Mouse (Mus musculus): Measurements from ENCODE around the gene Olfr1424.
"Not testable (repeated sequence)": the region's sequence is repeated elsewhere in the genome, so short reads cannot be mapped to it uniquely, and the experiment has no call there.

Olfr1424 gene

DNA sequence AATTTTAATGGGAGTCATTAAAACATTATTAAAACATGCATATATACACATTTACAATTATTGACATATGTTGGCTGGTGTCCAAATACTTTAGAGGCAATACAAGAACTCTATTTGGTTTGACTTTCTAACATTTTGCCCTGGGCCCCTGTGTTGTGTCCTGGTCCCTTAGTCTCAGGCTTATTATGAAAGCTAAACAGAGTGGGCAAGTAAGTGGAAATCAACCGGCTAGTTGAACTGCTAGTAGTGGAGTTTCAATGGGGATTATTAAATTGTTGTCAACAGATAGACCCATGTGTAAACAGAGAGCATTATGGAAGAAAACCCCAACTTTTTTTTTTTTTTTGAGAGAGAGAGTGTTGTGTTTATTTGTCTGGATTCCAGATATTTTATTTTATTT, at the start of gene Olfr1424:
Gene Olfr1424 (minus strand): TSS at position 101 of the 400 bp plus-strand sequence.
- DNase-seq (ENCODE audit: low read depth, low spot score) = not testable (repeated sequence)

DNA sequence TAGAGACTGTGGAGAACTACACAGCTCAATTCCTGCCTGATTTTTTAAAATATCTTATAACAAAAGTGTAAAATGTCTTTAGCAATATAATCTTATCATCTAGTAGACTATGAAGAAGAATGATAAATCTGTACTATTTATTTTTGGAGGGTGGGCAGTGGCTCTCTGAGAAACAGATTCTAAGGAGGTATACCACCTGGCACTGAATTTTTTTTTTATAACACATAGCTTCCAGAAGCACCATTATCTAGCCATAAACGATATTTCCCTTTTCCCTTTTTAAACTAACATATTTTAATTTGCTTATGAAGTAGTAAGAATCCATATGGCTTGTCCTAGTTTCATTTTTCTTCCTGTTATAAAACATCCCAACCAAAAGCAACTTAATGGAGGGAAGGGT, 42.1 kb upstream of the Olfr1424 start:
- no peak for DNase-seq (ENCODE audit: low read depth, low spot score)

GRCm38 (mm10) chr19:12103234-12103633, 40.8 kb upstream of the Olfr1424 start, which contains the start of gene Olfr1427:
Gene Olfr1427 (minus strand): TSS chr19:12103334.
- no peak for DNase-seq (ENCODE audit: low read depth, low spot score)

DNA sequence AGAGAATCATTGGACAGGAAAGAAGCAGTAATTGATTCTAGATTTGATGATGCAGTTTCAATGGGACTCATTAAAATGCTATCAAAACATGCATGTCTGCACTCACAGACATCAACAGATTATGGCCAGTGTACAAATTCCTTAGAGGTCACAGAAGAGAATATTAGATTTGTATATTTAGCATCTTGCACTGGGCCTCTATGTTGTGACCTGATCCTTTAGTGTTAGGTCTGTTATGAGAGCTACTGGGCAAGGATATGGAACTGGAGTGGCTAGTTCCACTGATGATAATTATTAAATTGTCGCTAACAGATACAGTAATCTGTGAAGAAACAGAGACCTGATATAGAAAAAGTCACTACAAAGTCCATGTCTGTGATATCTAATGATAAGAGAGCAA, 29.4 kb upstream of the Olfr1424 start, which contains the start of gene Olfr1426:
Gene Olfr1426 (minus strand): TSS at position 101 of the 400 bp plus-strand sequence.
- no peak for DNase-seq (ENCODE audit: low read depth, low spot score)

- not testable (repeated sequence) for DNase-seq (ENCODE audit: low read depth, low spot score)
Observed at GRCm38 (mm10) chr19:12077631-12078030, 15.1 kb upstream of the Olfr1424 start, which contains the start of gene Olfr1425. Gene Olfr1425 (minus strand): TSS chr19:12077731.

DNA sequence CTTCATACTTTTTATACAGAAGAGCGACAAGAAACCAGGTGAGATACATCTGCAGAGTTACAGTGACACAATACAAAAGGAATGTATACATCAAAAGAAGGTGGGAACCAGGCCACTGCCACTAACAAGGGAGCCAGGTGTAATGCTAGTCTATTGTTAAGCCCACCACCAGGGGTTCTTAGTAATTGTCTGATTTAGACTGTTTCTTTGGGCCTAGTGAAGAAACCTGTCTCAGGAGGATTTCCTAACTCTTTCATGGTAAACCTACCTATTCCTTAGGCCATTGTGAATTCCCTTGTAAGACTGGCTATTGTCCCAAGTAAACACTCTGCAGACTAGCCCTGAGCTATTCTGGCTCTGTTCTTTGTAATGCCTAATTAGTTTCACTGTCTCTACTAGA, 7.1 kb upstream of the Olfr1424 start:
- not testable (repeated sequence) for DNase-seq (ENCODE audit: low read depth, low spot score)

- DNase-seq (ENCODE audit: low read depth, low spot score) = not testable (repeated sequence)
Observed at GRCm38 (mm10) chr19:12067806-12068205, 5.3 kb upstream of the Olfr1424 start.

DNA sequence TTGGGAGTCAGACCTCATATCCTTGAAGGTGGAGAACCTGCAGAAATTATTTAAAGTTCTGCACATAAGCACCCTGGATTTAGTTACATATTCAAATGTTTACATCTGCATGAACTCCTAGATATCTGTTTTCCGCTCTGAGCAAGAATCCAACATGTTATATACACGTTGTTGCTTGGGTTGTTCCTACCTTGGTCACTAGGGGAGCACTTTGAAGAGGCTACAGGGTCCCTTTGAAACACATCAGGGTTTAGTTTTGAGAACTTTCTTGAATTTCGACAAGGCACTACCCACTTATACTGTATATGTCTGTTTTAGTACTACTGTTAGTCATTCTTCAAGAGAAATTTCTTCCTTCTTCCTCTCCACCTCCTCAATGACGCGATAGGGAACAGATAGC, 19.3 kb downstream of the Olfr1424 start:
- DNase-seq (ENCODE audit: low read depth, low spot score) = no peak

GRCm38 (mm10) chr19:12041217-12041616, 21.3 kb downstream of the Olfr1424 start, which contains the start of gene Olfr1423:
Gene Olfr1423 (minus strand): TSS chr19:12041317.
- DNase-seq (ENCODE audit: low read depth, low spot score) = no peak

DNA sequence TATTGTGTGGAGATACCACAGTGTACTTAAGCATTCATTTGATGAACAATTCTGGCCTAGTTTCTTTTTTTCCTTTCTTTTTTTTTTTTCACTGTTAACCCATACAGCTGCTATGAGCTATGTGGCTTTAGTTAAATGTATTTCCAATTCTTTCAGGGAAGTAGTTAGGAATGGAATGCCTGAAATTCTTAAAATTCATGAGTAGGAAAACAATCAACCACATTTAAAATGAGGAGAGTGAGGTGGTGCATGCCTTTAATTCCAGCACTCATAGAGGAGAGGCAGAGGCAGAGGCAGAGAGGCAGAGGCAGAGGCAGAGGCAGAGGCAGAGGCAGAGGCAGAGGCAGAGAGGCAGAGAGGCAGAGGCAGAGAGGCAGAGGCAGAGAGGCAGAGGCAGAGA, 24.8 kb downstream of the Olfr1424 start:
- no peak for DNase-seq (ENCODE audit: low read depth, low spot score)

DNA sequence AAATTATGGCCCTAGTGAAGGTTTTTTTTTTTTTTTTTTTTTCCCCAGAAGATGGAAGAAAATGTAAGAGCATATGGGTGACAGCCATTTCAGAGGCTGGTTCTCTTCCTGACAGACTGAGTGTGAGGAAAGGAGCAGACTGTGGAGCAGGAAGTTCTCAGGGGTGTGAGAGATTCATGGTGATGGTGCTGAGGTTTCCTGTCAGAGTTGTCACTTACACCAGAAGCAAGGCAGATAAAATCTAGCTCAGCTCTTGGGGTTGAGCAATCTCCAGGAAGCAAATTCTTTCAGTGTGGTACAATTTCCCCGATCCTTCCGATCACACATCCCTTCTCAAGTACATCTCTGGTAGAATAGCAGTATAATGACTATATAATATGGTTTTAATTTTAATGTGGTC, 35.9 kb downstream of the Olfr1424 start:
- DNase-seq (ENCODE audit: low read depth, low spot score) = no peak

GRCm38 (mm10) chr19:12025333-12025732, 37.1 kb downstream of the Olfr1424 start:
- no peak for DNase-seq (ENCODE audit: low read depth, low spot score)

DNA sequence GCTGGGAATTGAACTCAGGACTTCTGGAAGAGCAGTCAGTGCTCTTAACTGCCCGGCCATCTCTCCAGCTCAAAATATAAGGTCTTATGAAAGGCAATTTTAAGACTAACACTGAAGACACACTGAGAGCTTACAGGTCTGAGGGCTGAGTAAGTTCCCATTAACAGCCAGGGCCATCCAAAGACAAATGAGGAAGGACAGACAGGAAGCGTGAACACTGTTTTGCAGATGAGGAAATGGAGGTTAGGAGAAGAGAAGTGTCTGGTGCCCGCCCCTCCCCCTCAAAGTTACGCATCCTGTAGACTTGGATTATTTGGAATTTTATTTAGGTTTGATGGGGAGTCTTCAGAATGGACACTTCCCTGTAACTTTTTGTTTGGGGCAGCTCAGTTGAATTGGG, 38.3 kb downstream of the Olfr1424 start:
- no peak for DNase-seq (ENCODE audit: low read depth, low spot score)

DNA sequence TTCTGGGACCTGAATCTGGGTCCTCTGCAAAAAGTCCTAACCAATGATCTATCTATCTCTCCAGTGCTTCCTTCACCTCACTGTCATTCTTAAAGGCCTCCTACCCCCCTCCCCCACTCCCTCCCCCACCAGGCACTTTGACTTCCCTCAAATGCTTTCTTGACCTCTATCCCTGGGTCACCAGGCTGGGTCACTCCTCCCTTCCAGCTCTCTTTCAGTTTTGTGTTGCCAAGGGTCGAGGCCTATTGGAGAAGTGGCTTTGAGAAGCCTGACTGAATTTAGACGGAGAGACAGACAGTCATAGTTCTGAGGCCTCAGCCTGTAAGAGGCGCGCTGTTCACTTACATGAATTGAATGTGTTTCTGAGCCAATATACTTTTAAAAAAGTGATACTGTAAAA, 46.3 kb downstream of the Olfr1424 start:
- no peak for DNase-seq (ENCODE audit: low read depth, low spot score)

DNA sequence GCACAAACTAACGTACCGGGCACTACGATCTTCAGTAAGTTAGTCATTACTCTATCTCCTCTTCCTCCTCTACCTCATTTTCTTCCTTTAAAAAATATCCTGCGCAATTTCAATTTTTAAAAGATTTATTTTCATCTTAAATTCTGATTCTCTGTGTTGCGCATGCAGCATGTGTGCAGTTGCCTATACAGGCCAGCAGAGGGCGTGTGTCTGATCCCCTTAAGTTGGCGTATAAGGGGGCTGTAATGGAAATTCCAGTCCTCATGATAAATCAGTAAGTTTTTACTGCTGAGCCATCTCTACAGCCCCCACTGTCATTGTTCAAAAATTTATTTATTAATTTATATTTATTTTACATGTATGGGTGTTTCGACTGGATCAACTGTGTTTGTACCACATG, 46.8 kb downstream of the Olfr1424 start:
- DNase-seq (ENCODE audit: low read depth, low spot score) = peak; percentile 43

- DNase-seq (ENCODE audit: low read depth, low spot score) = peak; percentile 74
Observed at GRCm38 (mm10) chr19:12013228-12013627, 49.3 kb downstream of the Olfr1424 start.

DNA sequence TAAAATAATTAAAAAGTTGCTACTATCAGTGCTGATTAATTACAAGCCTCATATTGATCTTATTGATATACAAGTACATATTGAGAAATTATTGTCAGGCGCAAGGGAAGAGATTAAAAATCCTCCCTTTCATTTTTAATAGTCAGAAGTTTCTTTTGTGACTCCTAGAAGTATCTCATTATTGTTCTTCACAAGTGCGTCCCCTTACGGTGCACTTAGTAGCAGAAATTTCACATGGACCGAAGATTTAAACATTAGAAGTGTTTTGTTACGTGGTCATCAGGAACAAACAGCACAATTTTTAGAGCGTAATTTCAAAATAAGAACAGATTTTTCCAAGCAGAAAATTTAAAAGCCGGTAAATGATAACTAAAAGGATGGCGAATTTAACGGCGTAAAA, 49.9 kb downstream of the Olfr1424 start:
- no peak for DNase-seq (ENCODE audit: low read depth, low spot score)

DNA sequence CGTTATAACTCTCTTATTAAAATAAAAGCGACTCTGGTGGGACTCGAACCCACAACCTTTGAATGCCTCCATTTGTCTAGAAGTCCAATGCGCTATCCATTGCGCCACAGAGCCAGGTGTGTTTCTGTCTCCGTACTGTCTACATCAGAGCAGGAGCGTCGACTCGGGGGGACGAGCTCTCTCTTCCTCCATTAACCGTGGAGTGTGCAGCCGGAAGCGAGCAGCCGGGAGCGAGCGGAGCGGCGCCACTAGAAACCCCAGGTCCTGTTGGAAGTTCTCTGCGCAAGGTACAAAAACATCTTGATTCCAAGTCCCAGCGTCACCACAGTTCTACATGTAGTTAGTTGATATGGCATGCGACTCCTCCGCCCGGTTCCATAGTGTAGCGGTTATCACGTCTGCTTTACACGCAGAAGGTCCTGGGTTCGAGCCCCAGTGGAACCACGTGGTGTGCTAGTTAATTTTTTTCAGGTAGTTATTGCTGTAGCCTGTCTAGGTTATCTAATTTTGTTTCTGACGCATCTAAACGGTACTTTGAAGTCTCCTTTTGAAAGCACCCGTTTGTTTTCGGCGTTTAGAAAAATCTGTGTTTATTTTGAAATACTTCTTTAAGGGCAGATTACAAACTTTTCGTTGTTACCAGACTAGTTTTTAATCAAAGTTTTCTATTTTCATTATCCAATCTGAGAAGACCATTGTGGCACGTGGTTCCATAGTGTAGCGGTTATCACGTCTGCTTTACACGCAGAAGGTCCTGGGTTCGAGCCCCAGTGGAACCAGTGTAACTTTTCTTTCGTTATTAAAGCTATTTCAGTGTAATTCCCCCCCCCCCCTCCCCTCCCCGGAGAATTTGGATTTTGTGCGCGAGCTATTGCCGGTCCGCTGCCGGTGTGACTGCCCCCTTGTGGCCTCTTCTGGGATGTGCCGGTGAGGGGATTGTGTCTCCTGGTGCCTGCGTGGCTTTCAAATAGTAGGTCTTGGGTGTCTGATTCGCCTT, 50.6 kb downstream of the Olfr1424 start:
- DNase-seq (ENCODE audit: low read depth, low spot score) = peak; percentile 97

DNA sequence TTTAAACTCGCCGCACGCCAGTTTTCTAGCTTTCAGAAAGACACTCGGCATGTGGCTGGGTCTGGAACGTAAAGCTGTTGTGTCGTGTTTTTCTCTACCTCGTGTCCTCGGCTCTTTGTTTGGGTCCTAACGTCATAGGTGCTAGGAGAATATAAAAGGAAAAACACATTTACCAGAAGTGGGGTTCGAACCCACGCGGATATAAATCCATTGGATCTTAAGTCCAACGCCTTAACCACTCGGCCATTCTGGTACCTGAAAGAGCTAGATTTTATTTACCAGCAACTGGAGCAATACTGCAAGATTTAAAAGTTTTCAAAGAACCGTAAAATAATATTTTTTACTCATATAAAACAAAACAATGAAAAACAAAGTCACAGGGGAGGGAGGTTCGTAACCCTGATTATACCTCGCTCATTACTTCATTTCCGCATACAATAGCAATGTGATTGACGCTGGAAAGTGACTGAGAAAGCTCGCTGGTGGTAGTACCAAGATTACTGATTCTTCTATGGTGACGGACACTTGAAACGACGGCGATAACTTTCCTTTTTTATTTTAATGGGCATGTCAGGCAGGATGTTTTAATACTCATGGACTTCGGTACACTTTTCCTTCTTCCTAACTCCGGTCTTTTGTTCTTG, 51.4 kb downstream of the Olfr1424 start:
- peak; percentile 93 for DNase-seq (ENCODE audit: low read depth, low spot score)

GRCm38 (mm10) chr19:12010281-12010771, 52.2 kb downstream of the Olfr1424 start:
- DNase-seq (ENCODE audit: low read depth, low spot score) = peak; percentile 88

GRCm38 (mm10) chr19:12009501-12010280, 52.8 kb downstream of the Olfr1424 start:
- peak; percentile 94 for DNase-seq (ENCODE audit: low read depth, low spot score)

Data from A20 (cell line).